Mouse (Mus musculus): ENCODE data around the gene Acsl5.

- TF ChIP-seq CTCF (IDR thresholded peaks at IDR 0.05), result no peak
- no peak for TF ChIP-seq EP300 (IDR thresholded peaks at IDR 0.05)
Measured at GRCm38 (mm10) chr19:55299378-55299777, 47.6 kb downstream of the Acsl5 start.
